Mouse (Mus musculus) adrenal gland, adult 2 months (tissue): ENCODE results near the gene Medag. TPM values are rescaled to one million over a fixed set of nuclear protein-coding genes. Genes with fewer than 3 reads are reported as not detected.

Experiments
- DNase-seq: peaks from one replicate; pipeline ENCODE4 v3.0.0; 2021
- polyA plus RNA-seq: library from polyadenylated mRNA; depleted of rRNA; stranded (reverse); fragments of >200 nt; gene quantifications from 2 replicates; pipeline ENCODE4 v1.2.3, GENCODE M21; 2012
- total RNA-seq, 2 experiments: library from RNA; stranded (reverse); gene quantifications; 2 replicates each; pipeline ENCODE4 v1.2.3; 2021

The Medag gene
- total and polyA plus RNA-seq, 3 experiments: 3.4 to 8.8 (median 4.1) TPM

- DNase-seq: peak; percentile 28
Observed at GRCm38 (mm10) chr5:149428810-149429255, 17.3 kb downstream of the Medag start.

GRCm38 (mm10) chr5:149429541-149429940 lies 18.0 kb downstream of the Medag start:
- DNase-seq: no peak

GRCm38 (mm10) chr5:149430943-149431342 lies 19.4 kb downstream of the Medag start:
- no peak for DNase-seq

- no peak for DNase-seq
Observed at GRCm38 (mm10) chr5:149433618-149434017, 22.1 kb downstream of the Medag start.

- DNase-seq: no peak
Observed at GRCm38 (mm10) chr5:149434141-149434690, 22.7 kb downstream of the Medag start.

GRCm38 (mm10) chr5:149436541-149436940 lies 25.0 kb downstream of the Medag start:
- DNase-seq: no peak

GRCm38 (mm10) chr5:149437150-149437549 lies 25.6 kb downstream of the Medag start:
- DNase-seq: no peak

GRCm38 (mm10) chr5:149439531-149440179 lies 28.1 kb downstream of the Medag start, which contains the start of gene Tex26:
Gene Tex26, plus strand, starts transcription at chr5:149439660.
- peak; percentile 65 for DNase-seq

- peak; percentile 47 for DNase-seq
Observed at GRCm38 (mm10) chr5:149440180-149440573, 28.6 kb downstream of the Medag start.

- no peak for DNase-seq
Observed at GRCm38 (mm10) chr5:149441646-149442276, 30.2 kb downstream of the Medag start.

- no peak for DNase-seq
Observed at GRCm38 (mm10) chr5:149442277-149442660, 30.7 kb downstream of the Medag start.

- no peak for DNase-seq
Observed at GRCm38 (mm10) chr5:149444451-149444850, 32.9 kb downstream of the Medag start.

GRCm38 (mm10) chr5:149446495-149446894 lies 34.9 kb downstream of the Medag start:
- no peak for DNase-seq

- no peak for DNase-seq
Observed at GRCm38 (mm10) chr5:149447733-149448132, 36.2 kb downstream of the Medag start.

- no peak for DNase-seq
Observed at GRCm38 (mm10) chr5:149449406-149449805, 37.9 kb downstream of the Medag start.

GRCm38 (mm10) chr5:149451209-149451681 lies 39.7 kb downstream of the Medag start:
- DNase-seq: no peak

GRCm38 (mm10) chr5:149454281-149454680 lies 42.7 kb downstream of the Medag start:
- DNase-seq: peak; percentile 69

GRCm38 (mm10) chr5:149456544-149456943 lies 45.0 kb downstream of the Medag start:
- DNase-seq: no peak

- no peak for DNase-seq
Observed at GRCm38 (mm10) chr5:149462071-149462470, 50.5 kb downstream of the Medag start.

GRCm38 (mm10) chr5:149465305-149465704 lies 53.8 kb downstream of the Medag start:
- DNase-seq: no peak

- DNase-seq: no peak
Observed at GRCm38 (mm10) chr5:149474142-149474541, 62.6 kb downstream of the Medag start.

- DNase-seq: no peak
Observed at GRCm38 (mm10) chr5:149474701-149475468, 63.3 kb downstream of the Medag start.
